Comparison of ENCODE assay signal across 16 mouse cellular contexts in genomic region chr1:43472046-43472649, GRCm38 (mm10). TPM values are rescaled to one million over a fixed set of nuclear protein-coding genes. Genes with fewer than 3 reads are reported as not detected.
DNase-seq lines count a peak whose midpoint lies in the region; ATAC-seq and TF ChIP-seq lines count a peak whose summit lies in the region.
"Had no signal": no experiment of that assay in that cellular context is flagged by ENCODE, and none has a peak within 500 bp of the region (broad histone marks: within the 10 kb centered on the region; RNA-seq: fewer than 3 reads in every experiment).

No protein-coding gene starts in this region.

- no peaks in the 10 kb centered on the region for H3K9me3 ChIP-seq in heart, embryonic 10.5 days
- H3K9me3 ChIP-seq: forebrain, embryonic 12.5 days; limb, embryonic 15.5 days; midbrain, embryonic 10.5 days had no signal

- no peak overlapping the region for H3K4me3 ChIP-seq in heart, embryonic 10.5 days
- H3K4me3 ChIP-seq in brown adipose tissue, adult 24 weeks (ENCODE audit: insufficient read depth, low read depth, low read length): no peak overlapping the region
- no peak overlapping the region for H3K4me3 ChIP-seq in left cerebral cortex, adult 2 months
- H3K4me3 ChIP-seq: forebrain, embryonic 12.5 days; limb, embryonic 15.5 days; midbrain, embryonic 10.5 days; myocyte had no signal

- no peak for TF ChIP-seq CTCF in left cerebral cortex, adult 2 months (IDR thresholded peaks at IDR 0.05)

- ATAC-seq in neutrophil, adult 5-6 weeks (ENCODE audit: extremely low read depth, insufficient number of reproducible peaks, low FRiP score, poor library complexity, severe bottlenecking): 0 out of 2 replicates have a peak, but pooled peaks have one; percentile 10
- no peak for ATAC-seq in megakaryocyte-erythroid progenitor cell, adult 5-6 weeks (replicated peaks; ENCODE audit: low FRiP score, low TSS enrichment, poor library complexity, severe bottlenecking)

- intact Hi-C loops in left cerebral cortex, adult 2 months (cut with DNase I): no loop called here

- WGBS in heart, embryonic 10.5 days: 69% methylated on average over 8 of the region's 8 CpGs

- no peak overlapping the region for H3K27ac ChIP-seq in heart, embryonic 10.5 days
- H3K27ac ChIP-seq in brown adipose tissue, adult 24 weeks (replicated peaks; ENCODE audit: low read depth, low read length): 0 out of 2 replicates have a peak overlapping the region, but pooled peaks have one; percentile 1
- no peak overlapping the region for H3K27ac ChIP-seq in left cerebral cortex, adult 2 months
- H3K27ac ChIP-seq: forebrain, embryonic 12.5 days; hindbrain, embryonic 14.5 days; limb, embryonic 15.5 days; midbrain, embryonic 10.5 days had no signal

- peaks cover 67% of the 10 kb centered on the region for H3K4me1 ChIP-seq in heart, embryonic 10.5 days
- H3K4me1 ChIP-seq in brown adipose tissue, adult 24 weeks (ENCODE audit: control insufficient read depth, insufficient read depth, insufficient read length, low read length): peaks cover 55% of the 10 kb centered on the region

- DNase-seq in heart, adult 11 months: peak; percentile 77
- no peak for DNase-seq in heart, embryonic 10.5 days (ENCODE audit: low spot score)
- peak; percentile 65 to 83 for DNase-seq in lung, adult 18-20 months
- DNase-seq in adrenal gland, postnatal 10 days: no peak
- DNase-seq in left cerebral cortex, adult 2 months (ENCODE audit: extremely low spot score in 1 of 2, low spot score in 2 of 2): no peak
- DNase-seq: cerebellum, postnatal 10 days; kidney, postnatal 14 days; thymus, adult 18-20 months had no signal

- H3K36me3 ChIP-seq in heart, embryonic 10.5 days: no peaks in the 10 kb centered on the region
- H3K36me3 ChIP-seq: forebrain, embryonic 12.5 days; limb, embryonic 15.5 days; midbrain, embryonic 10.5 days had no signal

- H3K27me3 ChIP-seq in heart, embryonic 10.5 days (ENCODE audit: insufficient read depth, poor library complexity, severe bottlenecking): no peaks in the 10 kb centered on the region
- H3K27me3 ChIP-seq: forebrain, embryonic 12.5 days; limb, embryonic 15.5 days had no signal

RNA-seq across cellular contexts. Expression of gene Nck2, which starts 27.8 kb away (rescaled TPM):
- polyA plus RNA-seq in heart, embryonic 10.5 days (2016; fragmentation: Nextera tagmentation; extraction: Ambion mirVana): 30.4 and 37.0 TPM in 2 replicates
- polyA plus RNA-seq in brown adipose tissue, adult 24 weeks (2012; ENCODE audit: insufficient read depth, insufficient read length, missing spikeins): 4.6 and 4.7 TPM in 2 replicates
- total RNA-seq in neutrophil, adult 5-6 weeks (2017): 18.2 and 18.9 TPM in 2 replicates
- 10 to 100 TPM; 27.0 to 33.9 TPM for total RNA-seq in adrenal gland, postnatal 10 days (2021)
- 19.5 and 26.8 TPM in 2 replicates for total RNA-seq in megakaryocyte-erythroid progenitor cell, adult 5-6 weeks (2014; fragmentation: Nextera tagmentation)
- 20.2 and 32.8 TPM in 2 replicates for total RNA-seq in megakaryocyte-erythroid progenitor cell, adult 5-6 weeks (2017)
- total RNA-seq in left cerebral cortex, adult 2 months (2021): 10 to 100 TPM; 38.3 to 38.7 TPM

Comparison
In these comparisons a context has a peak if more than half of its experiments do, and no peak if none do; other contexts are left out.
1. DNase-seq: peak in heart, adult 11 months (single experiment) and lung, adult 18-20 months (2 of 2); none in heart, embryonic 10.5 days (single experiment), adrenal gland, postnatal 10 days (single experiment) and left cerebral cortex, adult 2 months (0 of 2).